Mouse (Mus musculus): ENCODE measurements around the gene Gm10392. TPM values are rescaled to one million over a fixed set of nuclear protein-coding genes. Genes with fewer than 3 reads are reported as not detected.

Gm10392 gene
- total RNA-seq, 1 experiment, result not detected

DNA sequence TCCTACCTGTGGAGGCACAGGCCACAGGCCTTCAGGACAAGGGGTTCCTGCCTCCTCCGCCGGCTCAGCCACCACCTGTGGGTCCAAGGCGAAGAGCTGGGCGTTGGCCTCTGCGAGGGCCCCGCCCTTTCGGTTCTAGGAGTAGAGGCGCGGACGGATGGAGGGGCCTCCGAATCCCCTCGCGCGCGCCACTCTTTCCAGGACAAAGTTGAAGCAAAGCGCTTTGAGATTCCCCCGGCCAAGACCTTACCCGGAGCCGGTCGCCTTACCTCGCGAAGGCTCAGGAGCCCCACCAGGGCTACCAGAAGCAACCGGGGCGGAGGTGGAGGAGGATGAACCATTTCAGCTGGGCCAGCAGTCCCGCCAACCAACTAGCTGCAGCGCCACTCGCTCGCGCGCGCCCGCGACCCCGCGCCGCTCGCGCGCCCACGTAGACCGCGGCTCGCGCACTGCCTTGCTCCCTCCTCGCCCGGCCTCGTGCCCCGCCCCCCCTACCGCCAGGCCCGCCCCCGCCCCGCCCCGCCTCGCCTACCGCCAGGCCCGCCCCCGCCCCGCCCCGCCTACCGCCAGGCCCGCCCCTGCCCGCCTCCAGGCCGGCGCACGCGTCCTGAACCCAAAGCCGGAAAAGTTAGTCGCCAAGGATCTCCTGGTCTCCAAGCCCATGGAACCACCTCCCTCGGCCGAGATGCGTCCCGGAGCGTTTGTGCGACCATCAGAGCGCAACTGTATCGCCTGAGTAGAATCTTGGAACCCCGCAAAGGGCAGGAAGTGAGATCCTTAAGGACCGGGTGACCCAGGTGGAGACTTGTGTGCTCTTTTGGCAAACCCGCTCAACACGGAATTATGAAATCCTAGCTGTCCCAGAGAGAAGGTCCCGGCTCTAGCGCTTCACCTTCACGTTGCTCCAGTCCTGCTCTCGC, 5.8 kb downstream of the Gm10392 start:
- H3K9me3 ChIP-seq (ENCODE audit: control insufficient read depth, insufficient read depth, low read depth, low read length), result no peaks in the 10 kb centered on the region
- in situ Hi-C loops (cut with MboI; ENCODE audit: low sequenced_read_pairs in 2 of 2, unreplicated experiment in 2 of 2), result no loop called here

DNA sequence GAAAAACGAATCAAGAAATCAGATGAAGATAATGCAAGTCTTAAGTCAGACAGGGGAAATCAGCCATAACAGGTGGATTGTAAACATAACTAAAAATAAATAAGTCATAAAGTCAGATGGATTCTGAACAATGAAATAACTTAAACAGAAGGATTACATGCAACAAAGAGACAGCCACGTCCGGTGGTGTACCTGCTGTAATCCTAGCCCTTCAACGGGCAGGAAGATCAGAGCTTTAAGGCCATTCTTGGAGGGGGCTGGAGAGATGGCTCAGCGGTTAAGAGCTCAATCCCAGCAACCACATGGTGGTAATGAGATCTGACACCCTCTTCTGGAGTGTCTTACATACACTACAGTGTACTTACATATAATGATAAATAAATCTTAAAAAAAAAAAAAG, 7.7 kb downstream of the Gm10392 start:
- peaks cover 9% of the 10 kb centered on the region; the same call in 1 of the 2 replicates for H3K36me3 ChIP-seq (ENCODE audit: control insufficient read depth, insufficient read depth, low read length, poor library complexity, severe bottlenecking)
- TF ChIP-seq CHD2 (IDR thresholded peaks at IDR 0.05; ENCODE audit: low read depth, low read length) (no peak), HCFC1 (IDR thresholded peaks at IDR 0.05; ENCODE audit: borderline replicate concordance, insufficient read depth, low read length) (no peak), ZC3H11A (IDR thresholded peaks at IDR 0.05; ENCODE audit: borderline replicate concordance, low read depth, low read length) (no peak), ZNF384 (IDR thresholded peaks at IDR 0.05; ENCODE audit: low read depth, low read length) (no peak), MAFK (IDR thresholded peaks at IDR 0.05; ENCODE audit: insufficient read depth, low read depth, low read length) (no peak)
- H3K9ac ChIP-seq (ENCODE audit: insufficient read depth, low read depth, low read length, poor library complexity, severe bottlenecking), result no peak overlapping the region
- peaks cover 2 to 17% of the 10 kb centered on the region in 2 experiments for H3K4me1 ChIP-seq (ENCODE audit: control insufficient read depth in 2 of 2, insufficient read depth in 2 of 2, low read length in 2 of 2, poor library complexity in 1 of 2)
- DNase-seq (ENCODE audit: low read depth, low spot score), result no peak
- no peak overlapping the region for H3K27ac ChIP-seq (ENCODE audit: insufficient read depth, low read depth, low read length, poor library complexity, severe bottlenecking)
- in situ Hi-C loops (cut with MboI; ENCODE audit: low sequenced_read_pairs in 2 of 2, unreplicated experiment in 2 of 2), result no loop called here
- no peak overlapping the region for H3K4me3 ChIP-seq (ENCODE audit: insufficient read depth in 1 of 2, low read depth in 1 of 2, low read length in 2 of 2, poor library complexity in 1 of 2, severe bottlenecking in 1 of 2)
- no peaks in the 10 kb centered on the region for H3K9me3 ChIP-seq (ENCODE audit: control insufficient read depth, insufficient read depth, low read depth, low read length)

More for the DNA sequence above, 5.8 kb downstream of the Gm10392 start:
- peak overlapping the region; percentile 69 to 96 for H3K4me3 ChIP-seq (ENCODE audit: insufficient read depth in 1 of 2, low read depth in 1 of 2, low read length in 2 of 2, poor library complexity in 1 of 2, severe bottlenecking in 1 of 2)
- TF ChIP-seq CHD2 (IDR thresholded peaks at IDR 0.05; ENCODE audit: low read depth, low read length), result no peak
- TF ChIP-seq ZC3H11A (IDR thresholded peaks at IDR 0.05; ENCODE audit: borderline replicate concordance, low read depth, low read length), result no peak
- no peak for TF ChIP-seq MAFK (IDR thresholded peaks at IDR 0.05; ENCODE audit: insufficient read depth, low read depth, low read length)
- TF ChIP-seq HCFC1 (IDR thresholded peaks at IDR 0.05; ENCODE audit: borderline replicate concordance, insufficient read depth, low read length), result no peak
- TF ChIP-seq ZNF384 (IDR thresholded peaks at IDR 0.05; ENCODE audit: low read depth, low read length), result no peak
- peaks cover 2 to 13% of the 10 kb centered on the region in 2 experiments for H3K4me1 ChIP-seq (ENCODE audit: control insufficient read depth in 2 of 2, insufficient read depth in 2 of 2, low read length in 2 of 2, poor library complexity in 1 of 2)
- no peak for DNase-seq (ENCODE audit: low read depth, low spot score)
- H3K36me3 ChIP-seq (ENCODE audit: control insufficient read depth, insufficient read depth, low read length, poor library complexity, severe bottlenecking), result no peaks in the 10 kb centered on the region
- H3K9ac ChIP-seq (ENCODE audit: insufficient read depth, low read depth, low read length, poor library complexity, severe bottlenecking), result peak overlapping the region; percentile 79
- H3K27ac ChIP-seq (ENCODE audit: insufficient read depth, low read depth, low read length, poor library complexity, severe bottlenecking), result no peak overlapping the region

DNA sequence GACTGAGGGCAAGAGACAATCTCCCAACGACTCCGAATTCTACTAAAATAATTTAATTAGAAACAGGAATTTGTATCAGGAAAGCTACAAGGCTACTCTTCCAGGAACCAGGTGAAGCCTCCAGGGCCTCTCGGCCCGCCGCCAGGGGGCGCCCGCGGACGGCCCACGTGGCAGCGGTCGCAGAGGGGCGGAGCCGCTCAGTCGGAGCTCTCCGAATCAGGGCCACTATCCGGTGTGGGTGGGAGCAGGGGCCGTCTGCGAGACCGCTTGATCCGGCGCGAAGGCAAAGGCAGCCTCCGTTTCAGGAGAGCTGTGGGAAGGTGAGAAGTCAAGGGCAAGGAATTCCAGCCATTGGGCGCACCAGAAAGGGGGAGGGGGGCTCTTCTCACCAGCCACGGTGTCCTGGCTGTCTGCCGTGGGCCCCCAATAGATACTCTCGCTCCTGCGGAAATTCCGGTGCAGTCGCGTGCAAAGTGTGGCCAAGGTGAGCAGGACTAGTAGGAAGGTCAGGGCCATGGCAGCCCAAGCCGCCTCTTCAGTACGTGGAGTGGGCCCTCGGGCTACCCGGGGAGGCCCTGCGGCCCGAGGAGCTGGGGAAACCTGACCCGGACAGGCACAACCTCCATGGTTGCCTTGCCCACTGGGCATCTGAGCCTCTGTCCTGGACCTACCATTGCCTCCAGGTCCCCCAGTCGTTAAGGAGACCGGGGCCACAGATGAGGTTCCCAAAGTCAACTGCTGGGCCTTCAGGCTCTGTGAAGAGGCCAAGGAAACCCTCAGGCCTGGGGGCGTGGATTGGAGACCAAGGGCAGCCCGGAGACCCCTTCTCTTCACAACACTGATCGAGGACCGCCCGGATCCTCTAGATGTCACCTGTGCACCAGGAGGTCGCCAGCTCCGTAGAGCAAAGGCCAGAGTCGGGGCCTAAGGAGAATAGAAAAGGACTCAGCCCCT, 10.7 kb downstream of the Gm10392 start:
- peak overlapping the region; percentile 36; the same call in 1 of the 2 replicates for H3K9ac ChIP-seq (ENCODE audit: insufficient read depth, low read depth, low read length, poor library complexity, severe bottlenecking)
- peaks cover 38% of the 10 kb centered on the region for H3K36me3 ChIP-seq (ENCODE audit: control insufficient read depth, insufficient read depth, low read length, poor library complexity, severe bottlenecking)
- H3K9me3 ChIP-seq (ENCODE audit: control insufficient read depth, insufficient read depth, low read depth, low read length), result no peaks in the 10 kb centered on the region
- TF ChIP-seq ZNF384 (IDR thresholded peaks at IDR 0.05; ENCODE audit: low read depth, low read length) (no peak), HCFC1 (IDR thresholded peaks at IDR 0.05; ENCODE audit: borderline replicate concordance, insufficient read depth, low read length) (no peak), CHD2 (IDR thresholded peaks at IDR 0.05; ENCODE audit: low read depth, low read length) (no peak), MAFK (IDR thresholded peaks at IDR 0.05; ENCODE audit: insufficient read depth, low read depth, low read length) (no peak), ZC3H11A (IDR thresholded peaks at IDR 0.05; ENCODE audit: borderline replicate concordance, low read depth, low read length) (no peak)
- H3K27ac ChIP-seq (ENCODE audit: insufficient read depth, low read depth, low read length, poor library complexity, severe bottlenecking), result no peak overlapping the region
- H3K4me1 ChIP-seq (ENCODE audit: control insufficient read depth in 2 of 2, insufficient read depth in 2 of 2, low read length in 2 of 2, poor library complexity in 1 of 2), result peaks cover 0 to 19% of the 10 kb centered on the region in 2 experiments
- DNase-seq (ENCODE audit: low read depth, low spot score), result no peak
- H3K4me3 ChIP-seq (ENCODE audit: insufficient read depth in 1 of 2, low read depth in 1 of 2, low read length in 2 of 2, poor library complexity in 1 of 2, severe bottlenecking in 1 of 2), result peak overlapping the region; percentile 42 to 44
- in situ Hi-C loops (cut with MboI; ENCODE audit: low sequenced_read_pairs in 2 of 2, unreplicated experiment in 2 of 2), result no loop called here

DNA sequence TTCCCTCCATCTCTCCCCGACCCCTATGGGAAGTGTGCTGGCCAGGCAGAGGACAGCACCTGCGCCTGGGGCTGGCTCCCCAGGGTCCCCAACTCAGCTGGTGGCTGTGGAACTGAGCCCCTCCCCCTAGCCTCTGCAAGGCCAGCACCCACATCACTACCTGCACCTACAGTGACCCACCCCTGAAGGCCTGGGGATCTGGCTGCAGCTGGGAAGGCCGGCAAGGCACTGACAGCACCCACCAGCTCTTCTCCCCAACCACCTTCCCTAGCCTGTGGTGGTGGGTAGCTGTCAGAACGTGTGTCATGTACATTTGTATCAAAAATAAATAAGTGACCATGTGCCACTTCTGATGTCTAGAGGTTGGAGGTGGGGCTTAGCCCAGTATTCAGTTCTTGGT, 11.6 kb downstream of the Gm10392 start:
- H3K9ac ChIP-seq (ENCODE audit: insufficient read depth, low read depth, low read length, poor library complexity, severe bottlenecking), result no peak overlapping the region
- peaks cover 45% of the 10 kb centered on the region for H3K36me3 ChIP-seq (ENCODE audit: control insufficient read depth, insufficient read depth, low read length, poor library complexity, severe bottlenecking)
- TF ChIP-seq ZNF384 (IDR thresholded peaks at IDR 0.05; ENCODE audit: low read depth, low read length) (no peak), HCFC1 (IDR thresholded peaks at IDR 0.05; ENCODE audit: borderline replicate concordance, insufficient read depth, low read length) (no peak), MAFK (IDR thresholded peaks at IDR 0.05; ENCODE audit: insufficient read depth, low read depth, low read length) (no peak), ZC3H11A (IDR thresholded peaks at IDR 0.05; ENCODE audit: borderline replicate concordance, low read depth, low read length) (no peak), CHD2 (IDR thresholded peaks at IDR 0.05; ENCODE audit: low read depth, low read length) (no peak)
- no peak overlapping the region for H3K4me3 ChIP-seq (ENCODE audit: insufficient read depth in 1 of 2, low read depth in 1 of 2, low read length in 2 of 2, poor library complexity in 1 of 2, severe bottlenecking in 1 of 2)
- DNase-seq (ENCODE audit: low read depth, low spot score), result no peak
- no peak overlapping the region for H3K27ac ChIP-seq (ENCODE audit: insufficient read depth, low read depth, low read length, poor library complexity, severe bottlenecking)
- H3K4me1 ChIP-seq (ENCODE audit: control insufficient read depth in 2 of 2, insufficient read depth in 2 of 2, low read length in 2 of 2, poor library complexity in 1 of 2), result peaks cover 0 to 25% of the 10 kb centered on the region in 2 experiments
- H3K9me3 ChIP-seq (ENCODE audit: control insufficient read depth, insufficient read depth, low read depth, low read length), result no peaks in the 10 kb centered on the region
- in situ Hi-C loops (cut with MboI; ENCODE audit: low sequenced_read_pairs in 2 of 2, unreplicated experiment in 2 of 2), result no loop called here

Data from ES-E14 (cell line).